Mouse (Mus musculus): ENCODE results near the gene Hist1h3e.
A peak's percentile ranks its signal among the peaks of the same experiment; 100 is the strongest.

GRCm38 (mm10) chr13:23524654-23525053 lies 37.5 kb downstream of the Hist1h3e start:
- TF ChIP-seq MAX (IDR thresholded peaks at IDR 0.05) (no peak), CEBPB (IDR thresholded peaks at IDR 0.05; ENCODE audit: low read depth) (no peak), CTCF (IDR thresholded peaks at IDR 0.05; ENCODE audit: control insufficient read depth, insufficient read depth, insufficient read length) (peak; percentile 53), MYOD1 (IDR thresholded peaks at IDR 0.05; ENCODE audit: control insufficient read depth, insufficient read length, low read depth) (no peak), USF1 (IDR thresholded peaks at IDR 0.05; ENCODE audit: low read depth) (no peak), MYOG (IDR thresholded peaks at IDR 0.05; ENCODE audit: control insufficient read depth, extremely low read depth, insufficient read length) (no peak)

All from C2C12 (cell line).